Mouse (Mus musculus) myocyte (in vitro differentiated cells): Measurements from ENCODE around the gene Gm49320.

Source experiments
- CEBPB ChIP-seq: IDR thresholded peaks from 2 replicates; pipeline ENCODE4 v1.6.1; 2011; ENCODE audit warnings: mild to moderate bottlenecking, moderate library complexity; ENCODE audit not compliant: poor library complexity, insufficient read depth, severe bottlenecking
- E2F4 ChIP-seq: IDR thresholded peaks from one replicate; pipeline ENCODE4 v1.6.1; 2011; ENCODE audit warnings: mild to moderate bottlenecking, control low read depth, moderate library complexity; ENCODE audit not compliant: insufficient read depth
- MAX ChIP-seq: IDR thresholded peaks from one replicate; pipeline ENCODE4 v1.6.1; 2011; ENCODE audit warnings: low read depth, mild to moderate bottlenecking, control low read depth
- MYOD1 ChIP-seq, 3 experiments: IDR thresholded peaks; one replicate each; pipeline ENCODE4 v1.6.1; 2011; ENCODE audit warnings: control low read depth in 2 of 3, low read depth in 2 of 3, mild to moderate bottlenecking in 2 of 3, moderate library complexity in 1 of 3; ENCODE audit not compliant: insufficient read length in 2 of 3, control insufficient read depth in 1 of 3
- MYOG ChIP-seq, 3 experiments: IDR thresholded peaks; one replicate each; pipeline ENCODE4 v1.6.1; 2011; ENCODE audit warnings: control low read depth in 2 of 3, low read depth in 2 of 3, mild to moderate bottlenecking in 2 of 3; ENCODE audit not compliant: insufficient read length in 2 of 3, control insufficient read depth in 1 of 3, insufficient read depth in 1 of 3
- POLR2A ChIP-seq: IDR thresholded peaks from one replicate; pipeline ENCODE4 v1.6.1; 2011; ENCODE audit warnings: low read depth, mild to moderate bottlenecking, control low read depth, moderate library complexity; ENCODE audit not compliant: insufficient read length
- POLR2AphosphoS2 ChIP-seq: IDR thresholded peaks from one replicate; pipeline ENCODE4 v1.6.1; 2011; ENCODE audit warnings: low read depth, control low read depth; ENCODE audit not compliant: insufficient read length
- REST ChIP-seq: IDR thresholded peaks from one replicate; pipeline ENCODE4 v1.6.1; 2011; ENCODE audit warnings: mild to moderate bottlenecking, control low read depth, moderate library complexity; ENCODE audit not compliant: insufficient read depth, insufficient read length
- TCF12 ChIP-seq: IDR thresholded peaks from one replicate; pipeline ENCODE4 v1.6.1; 2011; ENCODE audit warnings: mild to moderate bottlenecking, control low read depth; ENCODE audit not compliant: poor library complexity, insufficient read depth, severe bottlenecking
- TCF3 ChIP-seq: IDR thresholded peaks from one replicate; pipeline ENCODE4 v1.6.1; 2011; ENCODE audit warnings: low read depth, control low read depth; ENCODE audit not compliant: insufficient read length
- USF1 ChIP-seq: IDR thresholded peaks from one replicate; pipeline ENCODE4 v1.6.1; 2011; ENCODE audit warnings: low read depth, mild to moderate bottlenecking, control low read depth, moderate library complexity

DNA sequence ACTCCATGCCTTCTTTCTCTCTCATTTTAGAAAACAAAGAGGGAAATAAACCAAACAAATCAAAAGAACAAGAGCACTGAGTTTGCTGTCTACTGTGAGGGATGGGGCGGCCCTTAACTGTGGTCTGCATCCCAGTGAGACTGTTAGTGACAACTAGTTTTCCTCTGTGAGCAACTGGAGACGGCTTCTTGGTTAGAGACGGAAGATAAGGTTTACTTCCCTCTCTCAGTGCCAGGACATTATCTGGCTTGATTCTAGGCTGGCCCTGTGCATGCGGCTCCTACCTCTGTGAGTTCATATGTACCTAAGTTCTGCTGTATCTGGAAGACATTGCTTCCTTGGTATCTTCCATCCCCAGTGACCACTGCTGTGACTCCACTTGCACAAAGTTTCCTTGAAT is 59.2 kb downstream of the Gm49320 start:
- TF ChIP-seq POLR2A, result no peak
- TF ChIP-seq E2F4, result no peak
- TF ChIP-seq USF1, result no peak
- TF ChIP-seq POLR2AphosphoS2, result no peak
- no peak for TF ChIP-seq MYOD1 (IDR thresholded peaks at IDR 0.05; ENCODE audit: control insufficient read depth in 1 of 3, insufficient read length in 2 of 3, low read depth in 2 of 3)
- TF ChIP-seq MAX, result no peak
- no peak for TF ChIP-seq MYOG (IDR thresholded peaks at IDR 0.05; ENCODE audit: control insufficient read depth in 1 of 3, insufficient read depth in 1 of 3, insufficient read length in 2 of 3, low read depth in 2 of 3)
- no peak for TF ChIP-seq REST
- no peak for TF ChIP-seq TCF12
- TF ChIP-seq CEBPB, result no peak
- TF ChIP-seq TCF3, result no peak
